Mouse (Mus musculus) kidney, embryonic 14.5 days (tissue): ENCODE measurements around the gene Ccdc134. TPM values are rescaled to one million over a fixed set of nuclear protein-coding genes. Genes with fewer than 3 reads are reported as not detected.

Source experiments
- ATAC-seq: fragments of 200-750 bp; cut with Nextera tagmentation; 2 replicates; pipeline ENCODE4 v1.8.0; 2017; ENCODE audit warnings: moderate number of reproducible peaks, mild to moderate bottlenecking, moderate TSS enrichment, moderate library complexity; ENCODE audit not compliant: low FRiP score, low TSS enrichment
- H3K27ac ChIP-seq: fragments of 300-500 bp; sonication (generic); 2 replicates; pipeline ENCODE4 v1.5.1; 2014; ENCODE audit warnings: low read depth, mild to moderate bottlenecking, low read length, moderate library complexity, mixed read lengths
- H3K27me3 ChIP-seq: fragments of 300-500 bp; sonication (generic); 2 replicates; pipeline ENCODE4 v1.6.1; 2014; ENCODE audit warnings: mild to moderate bottlenecking, low read length; ENCODE audit not compliant: control insufficient read depth, insufficient read depth
- H3K36me3 ChIP-seq: fragments of 300-500 bp; sonication (generic); 2 replicates; pipeline ENCODE4 v1.6.1; 2014; ENCODE audit warnings: low read length, mixed read lengths; ENCODE audit not compliant: control insufficient read depth, insufficient read depth
- H3K4me1 ChIP-seq: fragments of 300-500 bp; sonication (generic); 2 replicates; pipeline ENCODE4 v1.6.1; 2014; ENCODE audit warnings: low read length, mixed read lengths; ENCODE audit not compliant: control insufficient read depth, insufficient read depth
- H3K4me2 ChIP-seq: fragments of 300-500 bp; sonication (generic); replicated peaks from 2 replicates; pipeline ENCODE4 v1.6.1; 2014; ENCODE audit warnings: low read depth, mild to moderate bottlenecking, low read length
- H3K4me3 ChIP-seq: fragments of 300-500 bp; sonication (generic); 2 replicates; pipeline ENCODE4 v1.5.1; 2014; ENCODE audit warnings: mild to moderate bottlenecking, low read length
- H3K9ac ChIP-seq: fragments of 300-500 bp; sonication (generic); 2 replicates; pipeline ENCODE4 v1.6.1; 2014; ENCODE audit warnings: low read depth, mild to moderate bottlenecking, low read length, moderate library complexity
- H3K9me3 ChIP-seq: fragments of 300-500 bp; sonication (generic); 2 replicates; pipeline ENCODE4 v1.6.1; 2016; ENCODE audit warnings: low read length; ENCODE audit not compliant: control insufficient read depth
- WGBS: fragments of 180-500 bp; shearing (Covaris S2); extraction: QIAGEN DNeasy Blood & Tissue Kit; methylation state at CpG from one replicate; pipeline ENCODE4 v1.1.7; 2014; 5-methylcytosine and 5-hydroxymethylcytosine counted together
- polyA plus RNA-seq: library from polyadenylated mRNA; unstranded; fragments of >200 nt; fragmentation: Nextera tagmentation; extraction: Ambion mirVana; gene quantifications from 2 replicates; pipeline ENCODE4 v1.2.1, GENCODE M21; 2014

Gene Ccdc134
- polyA plus RNA-seq, 1 experiment from 2014 or later, result 19.6 TPM

DNA sequence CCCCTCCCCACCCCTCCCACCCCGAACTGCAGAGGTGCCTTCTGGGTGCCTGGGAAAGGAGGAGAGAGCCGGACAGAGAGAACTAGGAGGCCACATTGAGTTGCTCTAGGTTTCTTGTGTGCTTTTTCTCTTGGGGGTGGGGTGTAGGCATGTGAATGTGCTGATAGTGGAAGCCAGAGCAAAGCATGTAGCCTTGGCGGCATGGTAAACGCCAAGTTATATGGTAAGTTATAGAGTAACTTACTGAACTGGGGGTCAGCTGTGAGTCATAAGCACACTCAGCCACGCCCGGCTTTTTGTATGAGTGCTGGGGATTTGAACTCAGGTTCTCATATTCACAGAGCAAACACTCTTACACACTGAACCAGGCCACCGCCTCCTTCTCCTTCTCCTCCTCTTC, 36.8 kb downstream of the Ccdc134 start:
- Histone ChIP-seq H3K9me3 (no peaks in the 10 kb centered on the region), H3K9ac (no peak overlapping the region), H3K4me3 (no peak overlapping the region), H3K36me3 (no peaks in the 10 kb centered on the region), H3K4me1 (peaks cover 53% of the 10 kb centered on the region), H3K4me2 (no peak overlapping the region), H3K27ac (peak overlapping the region; percentile 24; the same call in 1 of the 2 replicates), H3K27me3 (no peaks in the 10 kb centered on the region)
- ATAC-seq, result no peak
- WGBS, result 59% methylated on average over 7 of the region's 7 CpGs

DNA sequence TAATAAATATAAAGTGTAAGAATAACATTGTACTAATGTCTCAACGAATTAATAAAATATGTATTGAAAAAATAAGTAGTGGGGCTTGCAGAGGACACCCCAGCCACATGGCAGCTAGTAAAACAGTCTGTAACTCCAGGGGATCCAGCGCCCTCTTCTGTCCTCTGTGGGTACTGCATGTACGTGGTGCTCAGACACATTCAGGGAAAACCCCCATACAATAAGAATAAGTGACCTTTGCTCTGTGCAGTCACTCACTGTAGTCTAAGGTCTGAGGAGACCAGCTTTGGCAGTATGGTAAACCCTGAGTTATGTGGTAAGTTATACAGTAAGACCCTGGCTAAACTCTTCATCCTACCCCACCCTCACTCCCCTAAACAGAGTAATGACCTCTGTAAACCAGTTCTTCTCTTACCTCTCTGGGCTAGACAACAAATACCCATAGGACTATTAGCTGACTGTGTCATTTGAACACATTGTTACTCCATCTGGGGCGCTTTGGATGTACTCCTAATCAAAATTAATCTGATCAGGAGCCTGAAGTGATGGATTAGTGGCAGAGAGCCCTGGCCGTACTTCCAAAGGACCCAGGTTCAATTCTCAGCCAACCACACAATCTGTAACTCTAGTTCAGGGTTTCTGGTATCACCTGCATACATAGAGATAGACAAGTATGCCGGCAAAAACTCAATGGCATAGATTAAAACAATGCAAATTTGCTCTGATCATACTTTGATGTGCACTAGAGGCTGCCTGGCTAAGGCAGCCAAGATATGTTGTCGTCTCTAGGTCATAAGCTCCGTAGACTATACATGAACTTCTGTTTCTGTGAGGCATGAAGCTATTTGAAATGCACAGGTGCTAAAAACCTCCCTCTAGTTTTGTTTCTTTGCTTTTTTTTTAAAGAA, 37.9 kb downstream of the Ccdc134 start:
- Histone ChIP-seq H3K27me3 (no peaks in the 10 kb centered on the region), H3K9me3 (no peaks in the 10 kb centered on the region), H3K4me1 (peaks cover 44% of the 10 kb centered on the region), H3K4me3 (no peak overlapping the region), H3K4me2 (peak overlapping the region; percentile 26; the same call in 1 of the 2 replicates), H3K9ac (no peak overlapping the region), H3K27ac (peak overlapping the region; percentile 90), H3K36me3 (peaks cover 9% of the 10 kb centered on the region)
- 51% methylated on average over 8 of the region's 8 CpGs for WGBS
- peak; percentile 32; the same call in 1 of the 2 replicates for ATAC-seq

DNA sequence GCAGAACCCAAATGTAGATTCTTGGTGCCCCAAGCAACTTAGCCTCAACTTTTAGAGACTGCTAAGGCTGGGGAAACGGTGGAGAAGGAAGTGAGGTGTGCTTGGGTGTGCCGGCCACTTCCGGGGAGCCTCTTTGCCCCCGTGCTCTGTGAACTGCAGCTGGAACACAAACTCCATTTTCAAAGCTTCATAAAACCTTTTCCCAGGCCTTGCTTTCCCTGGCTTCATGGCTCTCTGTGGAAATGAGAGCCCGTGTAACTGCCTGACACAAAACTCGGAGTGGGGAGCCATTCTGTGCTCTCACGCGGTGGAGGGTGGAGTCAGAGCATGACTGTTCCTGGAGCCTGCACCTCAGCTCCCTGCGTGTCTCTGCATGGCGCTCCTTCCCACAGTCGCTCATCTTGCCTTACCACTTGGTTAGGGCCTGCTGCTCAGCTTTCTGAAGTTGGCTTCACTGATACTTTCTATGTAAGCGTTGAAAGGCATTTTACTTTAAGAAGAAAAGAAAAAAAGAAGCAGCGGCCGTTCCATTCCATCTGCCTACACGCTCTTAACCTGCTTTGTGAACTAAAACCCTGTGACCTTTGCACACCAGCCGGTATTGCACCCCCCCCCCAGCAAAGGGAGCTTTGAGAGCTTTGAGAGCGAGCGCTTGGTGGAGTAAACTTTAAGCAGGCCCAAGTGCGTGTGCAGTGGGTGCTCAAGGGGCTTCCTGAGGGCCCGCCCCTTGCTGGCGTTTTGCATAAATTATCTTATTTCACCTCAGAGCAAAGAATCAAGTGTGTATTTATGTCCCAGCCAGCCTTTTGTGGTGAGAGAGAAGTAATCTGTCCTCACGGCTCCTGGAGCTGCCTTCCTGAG, 38.7 kb downstream of the Ccdc134 start:
- H3K4me2 ChIP-seq, result peak overlapping the region; percentile 26
- H3K9me3 ChIP-seq, result no peaks in the 10 kb centered on the region
- H3K27me3 ChIP-seq, result no peaks in the 10 kb centered on the region
- 35% methylated on average over 22 of the region's 22 CpGs for WGBS
- H3K4me1 ChIP-seq, result peaks cover 41% of the 10 kb centered on the region
- no peak overlapping the region for H3K4me3 ChIP-seq
- no peak for ATAC-seq
- H3K36me3 ChIP-seq, result peaks cover 18% of the 10 kb centered on the region
- peak overlapping the region; percentile 40; the same call in 1 of the 2 replicates for H3K9ac ChIP-seq
- H3K27ac ChIP-seq, result peak overlapping the region; percentile 90

DNA sequence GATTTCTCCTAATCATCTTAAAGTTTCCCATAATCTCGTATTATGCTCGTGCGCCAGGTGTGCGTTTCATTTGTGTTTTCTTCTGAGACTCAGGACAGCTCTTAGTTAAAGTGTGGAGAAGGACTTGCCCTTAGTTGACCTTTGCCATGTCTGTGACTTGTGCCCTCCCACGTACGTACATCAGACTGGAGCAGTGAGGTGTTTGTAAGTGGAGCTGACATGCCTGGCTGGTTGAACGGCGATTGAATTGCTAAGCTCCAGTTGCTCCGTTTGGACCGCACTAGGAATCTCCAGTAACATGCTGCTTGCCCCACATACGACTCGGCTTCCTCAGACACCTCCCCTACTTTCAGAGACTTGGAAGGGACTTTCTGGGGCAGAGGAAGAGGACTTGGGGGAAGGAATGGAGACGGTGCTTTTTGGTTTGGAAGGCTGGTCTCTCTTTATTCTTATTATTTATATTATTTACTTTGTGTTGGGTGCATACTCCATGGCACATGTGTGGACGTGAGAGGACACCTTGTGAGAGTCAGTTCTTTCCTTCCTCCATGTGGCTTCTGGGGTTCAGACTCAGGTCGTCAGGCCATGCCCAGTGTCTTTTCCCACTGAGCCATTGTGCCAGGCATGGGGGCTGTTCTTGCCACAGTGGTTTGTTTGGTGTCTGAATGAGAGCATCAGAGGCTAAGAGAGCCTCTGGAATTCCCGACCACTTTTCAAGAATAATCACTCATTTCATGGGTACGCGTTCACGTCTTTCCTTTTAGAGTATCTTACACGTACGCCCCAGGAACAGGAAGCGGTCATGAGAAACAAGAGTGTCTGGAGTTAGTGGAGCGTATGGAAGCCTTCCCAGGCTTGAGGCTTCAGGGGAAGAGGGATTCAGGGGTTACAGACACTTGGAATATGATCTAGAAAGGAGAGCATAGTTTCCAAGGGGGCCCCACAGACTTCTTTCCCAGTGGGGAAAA, 39.8 kb downstream of the Ccdc134 start:
- Histone ChIP-seq H3K9me3 (no peaks in the 10 kb centered on the region), H3K4me1 (peaks cover 41% of the 10 kb centered on the region), H3K27ac (peak overlapping the region; percentile 90), H3K4me3 (no peak overlapping the region), H3K9ac (no peak overlapping the region; the same call in 1 of the 2 replicates), H3K27me3 (no peaks in the 10 kb centered on the region), H3K36me3 (peaks cover 27% of the 10 kb centered on the region), H3K4me2 (peak overlapping the region; percentile 26; the same call in 1 of the 2 replicates)
- ATAC-seq, result peak; percentile 72
- 25% methylated on average over 23 of the region's 23 CpGs for WGBS

DNA sequence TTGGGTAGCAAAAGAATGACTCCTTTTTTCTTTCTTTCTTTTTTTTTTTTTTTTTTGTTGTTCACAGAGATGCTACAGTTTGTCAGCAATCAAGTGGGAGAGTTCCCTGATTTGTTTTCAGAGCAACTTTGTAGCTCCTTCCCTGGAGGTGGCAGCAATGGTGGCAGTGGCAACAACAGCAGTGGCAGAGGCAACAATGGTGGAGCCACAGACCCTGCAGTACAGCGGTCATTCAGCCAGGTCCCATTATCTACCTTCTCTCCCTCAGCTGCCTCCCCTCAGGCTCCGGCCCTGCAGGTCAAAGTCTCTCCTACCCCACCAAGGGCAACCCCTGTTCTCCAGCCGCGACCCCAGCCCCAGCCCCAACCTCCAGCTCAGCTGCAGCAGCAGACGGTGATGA, 41.9 kb downstream of the Ccdc134 start:
- H3K4me2 ChIP-seq, result no peak overlapping the region
- peaks cover 44% of the 10 kb centered on the region for H3K36me3 ChIP-seq
- no peak overlapping the region for H3K9ac ChIP-seq
- peaks cover 34% of the 10 kb centered on the region for H3K4me1 ChIP-seq
- H3K4me3 ChIP-seq, result no peak overlapping the region
- H3K27me3 ChIP-seq, result no peaks in the 10 kb centered on the region
- no peak overlapping the region for H3K27ac ChIP-seq
- H3K9me3 ChIP-seq, result no peaks in the 10 kb centered on the region
- no peak for ATAC-seq
- 74% methylated on average over 5 of the region's 5 CpGs for WGBS

DNA sequence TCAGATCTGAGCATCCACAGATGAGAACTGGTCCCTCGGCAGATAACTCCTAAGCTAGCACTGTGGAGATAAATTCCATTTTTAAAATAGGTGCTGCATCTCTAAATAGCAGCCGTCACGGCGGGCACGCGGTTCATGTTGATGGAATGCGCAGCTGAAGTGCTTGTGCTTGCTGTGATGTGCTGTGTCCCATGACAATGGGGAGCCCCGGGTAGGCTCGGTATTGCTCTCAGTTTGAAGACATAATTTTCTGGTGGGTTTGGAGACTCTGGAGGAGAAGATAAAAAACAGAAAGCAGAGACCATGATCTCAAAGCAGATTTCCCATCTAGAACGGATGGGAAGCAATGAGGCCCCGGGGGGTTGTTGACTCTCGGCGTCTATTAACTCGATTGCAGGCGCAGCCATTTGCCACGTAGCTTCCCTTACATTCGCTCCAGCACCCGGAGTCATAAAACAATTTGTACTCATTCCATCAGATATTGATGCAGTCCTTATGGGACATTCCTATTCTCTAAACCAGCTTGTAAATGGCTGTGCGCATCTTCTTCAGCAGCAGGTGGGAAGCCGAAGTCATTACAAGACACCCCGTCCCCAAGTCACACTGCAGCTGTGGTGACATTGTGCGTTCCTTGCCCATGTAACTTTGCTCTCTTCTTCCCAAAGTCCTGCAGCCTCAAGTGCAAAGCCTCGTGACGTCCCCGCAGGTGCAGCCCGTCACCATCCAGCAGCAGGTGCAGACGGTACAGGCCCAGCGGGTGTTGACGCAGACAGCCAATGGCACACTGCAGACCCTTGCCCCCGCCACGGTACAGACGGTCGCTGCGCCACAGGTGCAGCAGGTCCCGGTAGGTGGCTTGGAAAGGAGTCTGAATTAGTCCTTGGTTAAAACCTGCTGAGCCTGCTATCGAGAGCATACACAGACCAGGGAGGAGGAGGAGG, 43.0 kb downstream of the Ccdc134 start:
- no peak for ATAC-seq

DNA sequence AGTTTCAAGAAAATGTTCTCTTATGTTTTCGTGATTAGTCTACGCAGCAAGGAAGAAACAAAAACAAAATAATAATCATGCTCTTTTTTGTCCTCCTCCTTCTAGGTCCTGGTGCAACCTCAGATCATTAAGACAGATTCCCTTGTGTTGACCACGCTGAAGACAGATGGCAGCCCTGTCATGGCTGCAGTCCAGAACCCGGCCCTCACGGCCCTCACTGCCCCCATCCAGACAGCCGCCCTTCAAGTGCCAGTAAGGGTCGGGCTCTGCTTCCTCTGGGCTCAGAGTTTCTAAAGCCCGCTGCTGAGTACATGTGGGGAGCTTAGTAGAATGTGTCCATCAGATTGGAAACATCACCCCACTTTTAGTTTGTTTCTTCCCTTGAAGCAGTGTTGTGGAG, 44.9 kb downstream of the Ccdc134 start:
- H3K4me1 ChIP-seq, result peaks cover 11% of the 10 kb centered on the region
- H3K4me3 ChIP-seq, result no peak overlapping the region
- 74% methylated on average over 8 of the region's 8 CpGs for WGBS
- no peak overlapping the region for H3K9ac ChIP-seq
- H3K36me3 ChIP-seq, result peaks cover 73% of the 10 kb centered on the region
- H3K4me2 ChIP-seq, result no peak overlapping the region
- no peak for ATAC-seq
- H3K27me3 ChIP-seq, result no peaks in the 10 kb centered on the region
- no peak overlapping the region for H3K27ac ChIP-seq
- H3K9me3 ChIP-seq, result no peaks in the 10 kb centered on the region

More for the DNA sequence above, 43.0 kb downstream of the Ccdc134 start:
- Histone ChIP-seq H3K36me3 (peaks cover 55% of the 10 kb centered on the region), H3K27ac (no peak overlapping the region), H3K9me3 (no peaks in the 10 kb centered on the region), H3K4me3 (no peak overlapping the region), H3K4me1 (peaks cover 30% of the 10 kb centered on the region), H3K9ac (no peak overlapping the region), H3K27me3 (no peaks in the 10 kb centered on the region), H3K4me2 (no peak overlapping the region)
- WGBS, result 78% methylated on average over 36 of the region's 36 CpGs
